18 mouse cellular contexts compared by ENCODE assay signal in genomic region chr10:21481255-21481654, GRCm38 (mm10).
DNase-seq lines count a peak whose midpoint lies in the region; ATAC-seq lines count a peak whose summit lies in the region.
"Had no signal": no experiment of that assay in that cellular context is flagged by ENCODE, and none has a peak within 500 bp of the region (broad histone marks: within the 10 kb centered on the region; RNA-seq: fewer than 3 reads in every experiment).

No protein-coding gene starts in this region.

- ATAC-seq in monocyte, adult 5-6 weeks (replicated peaks; ENCODE audit: insufficient number of reproducible peaks, low FRiP score, low TSS enrichment, poor library complexity, severe bottlenecking) = no peak
- ATAC-seq: activated CD4-positive, CD25-positive, alpha-beta regulatory T cell, adult 4 months; forebrain, embryonic 15.5 days; forebrain, postnatal 0 days; Patski had no signal

- DNase-seq in adrenal gland, adult 2 months = peak; percentile 18
- DNase-seq in adrenal gland, adult 8-10 months = no peak
- peak; percentile 45 for DNase-seq in 3T3-L1 (ENCODE audit: low read depth, low spot score)
- peak; percentile 44 for DNase-seq in brain, adult 2 months (ENCODE audit: low read depth, low spot score)
- peak; percentile 20 for DNase-seq in fibroblast of lung, adult 2 months (ENCODE audit: low read depth)
- DNase-seq in left cerebral cortex, adult 9 months (ENCODE audit: low spot score in 2 of 2) = no peak
- DNase-seq: adrenal gland, postnatal 14 days; cerebellum, adult 11 months; cerebellum, adult 18-20 months; cerebellum, adult 8-10 months; cerebellum, postnatal 10 days; cerebellum, postnatal 36 days; embryo, embryonic 11 days; forebrain, postnatal 0 days had no signal

Comparison
In these comparisons a context has a peak if more than half of its experiments do, and no peak if none do; other contexts are left out.
1. DNase-seq: peak in adrenal gland, adult 2 months (single experiment), 3T3-L1 (single experiment), brain, adult 2 months (single experiment) and fibroblast of lung, adult 2 months (single experiment); none in adrenal gland, adult 8-10 months (single experiment) and left cerebral cortex, adult 9 months (0 of 2).